Mouse (Mus musculus) E14TG2a.4 (cell line): ENCODE measurements around the gene Shroom1.
A peak's percentile ranks its signal among the peaks of the same experiment; 100 is the strongest.

Source experiments
- CTCF ChIP-seq: conservative IDR thresholded peaks from 2 replicates; pipeline ENCODE4 v1.5.1; 2014; ENCODE audit warnings: low read length
- POU5F1 ChIP-seq: IDR thresholded peaks from 2 replicates; pipeline ENCODE4 v1.6.1; 2014; ENCODE audit warnings: low read length, borderline replicate concordance

DNA sequence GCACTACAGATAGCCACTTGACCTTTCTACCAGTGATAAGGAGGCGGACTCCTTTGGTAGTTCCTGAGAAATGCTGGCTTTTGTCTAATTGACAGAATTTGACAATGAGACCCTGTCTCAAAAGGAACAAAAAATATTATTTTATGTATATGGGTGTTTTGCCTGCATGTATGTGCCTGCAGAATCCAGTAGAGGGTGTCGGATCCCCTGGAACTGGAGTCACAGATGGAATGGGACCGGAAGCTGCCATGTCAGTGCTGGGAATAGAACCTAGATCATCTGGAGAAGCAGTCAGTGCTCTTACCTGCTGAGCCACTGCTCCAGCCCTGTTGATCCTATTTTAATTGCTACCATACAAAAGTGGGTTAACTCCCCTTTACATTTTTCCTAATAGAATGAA, 15.7 kb downstream of the Shroom1 start:
- TF ChIP-seq CTCF: peak; percentile 10; the same call in 1 of the 2 replicates
- no peak for TF ChIP-seq POU5F1
